Mouse (Mus musculus): ENCODE results near the gene Trabd. TPM values are rescaled to one million over a fixed set of nuclear protein-coding genes. Genes with fewer than 3 reads are reported as not detected.

Trabd gene
- polyA plus RNA-seq, 1 experiment from 2014 or later: 44.4 TPM

GRCm38 (mm10) chr15:89088607-89089247 is 13.8 kb downstream of the Trabd start, which contains the start of gene Selenoo:
TSS of gene Selenoo (plus strand) at chr15:89089084.
- no peaks in the 10 kb centered on the region for H3K27me3 ChIP-seq (replicated peaks; ENCODE audit: control insufficient read depth, insufficient read depth, low read length)
- WGBS: 1% methylated on average over 38 of the region's 38 CpGs
- DNase-seq (ENCODE audit: low spot score) (peak; percentile 90), ATAC-seq (replicated peaks; ENCODE audit: low FRiP score, low TSS enrichment, low read depth) (peak; percentile 93)
- peaks cover 51% of the 10 kb centered on the region for H3K36me3 ChIP-seq (ENCODE audit: control insufficient read depth, insufficient read depth, low read length)
- H3K27ac ChIP-seq (ENCODE audit: low read depth): peak within 1 kb of the TSS; percentile 66
- H3K9ac ChIP-seq (ENCODE audit: low read length): peak within 1 kb of the TSS; percentile 84
- H3K4me1 ChIP-seq (replicated peaks; ENCODE audit: control insufficient read depth, insufficient read depth, low read length): peaks cover 9% of the 10 kb centered on the region; the same call in 1 of the 2 replicates
- H3K4me2 ChIP-seq (ENCODE audit: low read length): peak within 1 kb of the TSS; percentile 94
- H3K9me3 ChIP-seq (ENCODE audit: control insufficient read depth, low read length): no peaks in the 10 kb centered on the region
- peak within 1 kb of the TSS; percentile 97 for H3K4me3 ChIP-seq (ENCODE audit: low read depth, low read length)

- H3K36me3 ChIP-seq (ENCODE audit: control insufficient read depth, insufficient read depth, low read length): peaks cover 51% of the 10 kb centered on the region
- 3% methylated on average over 56 of the region's 68 CpGs for WGBS
- peaks cover 9% of the 10 kb centered on the region; the same call in 1 of the 2 replicates for H3K4me1 ChIP-seq (replicated peaks; ENCODE audit: control insufficient read depth, insufficient read depth, low read length)
- DNase-seq (ENCODE audit: low spot score) (peak; percentile 61), ATAC-seq (replicated peaks; ENCODE audit: low FRiP score, low TSS enrichment, low read depth) (peak; percentile 58)
- peak overlapping the region; percentile 94 for H3K4me2 ChIP-seq (ENCODE audit: low read length)
- H3K27me3 ChIP-seq (replicated peaks; ENCODE audit: control insufficient read depth, insufficient read depth, low read length): no peaks in the 10 kb centered on the region
- H3K9me3 ChIP-seq (ENCODE audit: control insufficient read depth, low read length): no peaks in the 10 kb centered on the region
- peak overlapping the region; percentile 66 for H3K27ac ChIP-seq (ENCODE audit: low read depth)
- H3K4me3 ChIP-seq (ENCODE audit: low read depth, low read length): peak overlapping the region; percentile 97
- H3K9ac ChIP-seq (ENCODE audit: low read length): peak overlapping the region; percentile 84
Observed at GRCm38 (mm10) chr15:89089248-89090051, 14.5 kb downstream of the Trabd start.

- no peak overlapping the region for H3K27ac ChIP-seq (ENCODE audit: low read depth)
- H3K9ac ChIP-seq (ENCODE audit: low read length): no peak overlapping the region
- H3K4me1 ChIP-seq (replicated peaks; ENCODE audit: control insufficient read depth, insufficient read depth, low read length): peaks cover 9% of the 10 kb centered on the region; the same call in 1 of the 2 replicates
- H3K27me3 ChIP-seq (replicated peaks; ENCODE audit: control insufficient read depth, insufficient read depth, low read length): no peaks in the 10 kb centered on the region
- DNase-seq (ENCODE audit: low spot score) (no peak), ATAC-seq (replicated peaks; ENCODE audit: low FRiP score, low TSS enrichment, low read depth) (no peak)
- H3K9me3 ChIP-seq (ENCODE audit: control insufficient read depth, low read length): no peaks in the 10 kb centered on the region
- H3K4me3 ChIP-seq (ENCODE audit: low read depth, low read length): no peak overlapping the region
- no peak overlapping the region for H3K4me2 ChIP-seq (ENCODE audit: low read length)
- 83% methylated on average over 4 of the region's 4 CpGs for WGBS
- H3K36me3 ChIP-seq (ENCODE audit: control insufficient read depth, insufficient read depth, low read length): peaks cover 51% of the 10 kb centered on the region
Observed at GRCm38 (mm10) chr15:89090662-89091061, 15.7 kb downstream of the Trabd start.

DNA sequence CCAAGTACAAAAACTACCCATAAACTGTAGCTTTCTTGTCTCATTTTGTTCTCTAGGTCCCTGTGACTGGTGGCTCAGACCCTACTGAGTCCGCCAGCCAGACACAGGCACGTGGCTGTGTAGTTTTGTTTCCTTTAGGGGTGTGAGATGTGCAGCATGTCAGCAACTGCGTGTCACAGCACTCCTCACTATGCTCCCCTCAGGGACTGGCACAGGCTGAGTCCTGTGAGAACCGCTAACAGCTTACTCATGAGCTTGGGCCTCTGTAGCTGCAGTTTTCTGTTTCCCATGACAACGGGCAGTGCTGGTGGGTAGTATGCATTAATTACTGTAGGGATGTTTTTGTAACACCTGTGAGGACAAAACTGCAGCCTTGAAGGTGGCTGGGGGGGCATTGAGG is 17.3 kb downstream of the Trabd start:
- no peak for DNase-seq (ENCODE audit: low spot score)
- no peak overlapping the region for H3K27ac ChIP-seq (ENCODE audit: low read depth)
- H3K4me2 ChIP-seq (ENCODE audit: low read length): no peak overlapping the region
- peaks cover 9% of the 10 kb centered on the region; the same call in 1 of the 2 replicates for H3K4me1 ChIP-seq (replicated peaks; ENCODE audit: control insufficient read depth, insufficient read depth, low read length)
- H3K9me3 ChIP-seq (ENCODE audit: control insufficient read depth, low read length): no peaks in the 10 kb centered on the region
- no peak overlapping the region for H3K4me3 ChIP-seq (ENCODE audit: low read depth, low read length)
- 84% methylated on average over 5 of the region's 5 CpGs for WGBS
- no peak overlapping the region for H3K9ac ChIP-seq (ENCODE audit: low read length)
- H3K36me3 ChIP-seq (ENCODE audit: control insufficient read depth, insufficient read depth, low read length): peaks cover 50% of the 10 kb centered on the region
- H3K27me3 ChIP-seq (replicated peaks; ENCODE audit: control insufficient read depth, insufficient read depth, low read length): no peaks in the 10 kb centered on the region
- no peak for ATAC-seq (replicated peaks; ENCODE audit: low FRiP score, low TSS enrichment, low read depth)

DNA sequence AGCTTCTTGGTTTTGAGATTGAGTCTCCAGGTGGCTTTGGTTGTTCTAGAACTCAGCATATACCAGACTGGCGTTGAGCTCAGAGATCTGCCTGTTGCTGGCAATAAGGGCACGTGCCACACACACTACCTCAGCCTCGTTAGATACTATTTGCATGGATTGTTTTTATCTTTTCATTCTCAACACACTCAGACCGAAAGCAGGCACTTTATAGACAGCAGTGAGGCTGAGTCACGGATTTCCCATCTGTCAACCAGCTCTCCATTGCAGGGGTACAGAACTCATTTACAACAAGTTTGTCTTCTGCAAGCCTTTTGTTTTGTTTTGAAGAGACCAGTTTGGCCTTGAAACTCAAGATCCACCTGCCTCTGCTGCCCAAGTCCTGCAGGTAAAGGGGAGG is 22.5 kb downstream of the Trabd start:
- no peaks in the 10 kb centered on the region for H3K27me3 ChIP-seq (replicated peaks; ENCODE audit: control insufficient read depth, insufficient read depth, low read length)
- DNase-seq (ENCODE audit: low spot score) (no peak), ATAC-seq (replicated peaks; ENCODE audit: low FRiP score, low TSS enrichment, low read depth) (no peak)
- H3K4me1 ChIP-seq (replicated peaks; ENCODE audit: control insufficient read depth, insufficient read depth, low read length): no peaks in the 10 kb centered on the region
- no peak overlapping the region for H3K4me3 ChIP-seq (ENCODE audit: low read depth, low read length)
- WGBS: 93% methylated on average over 5 of the region's 5 CpGs
- H3K27ac ChIP-seq (ENCODE audit: low read depth): no peak overlapping the region
- H3K4me2 ChIP-seq (ENCODE audit: low read length): no peak overlapping the region
- H3K9me3 ChIP-seq (ENCODE audit: control insufficient read depth, low read length): no peaks in the 10 kb centered on the region
- H3K36me3 ChIP-seq (ENCODE audit: control insufficient read depth, insufficient read depth, low read length): peaks cover 98% of the 10 kb centered on the region
- H3K9ac ChIP-seq (ENCODE audit: low read length): no peak overlapping the region

DNA sequence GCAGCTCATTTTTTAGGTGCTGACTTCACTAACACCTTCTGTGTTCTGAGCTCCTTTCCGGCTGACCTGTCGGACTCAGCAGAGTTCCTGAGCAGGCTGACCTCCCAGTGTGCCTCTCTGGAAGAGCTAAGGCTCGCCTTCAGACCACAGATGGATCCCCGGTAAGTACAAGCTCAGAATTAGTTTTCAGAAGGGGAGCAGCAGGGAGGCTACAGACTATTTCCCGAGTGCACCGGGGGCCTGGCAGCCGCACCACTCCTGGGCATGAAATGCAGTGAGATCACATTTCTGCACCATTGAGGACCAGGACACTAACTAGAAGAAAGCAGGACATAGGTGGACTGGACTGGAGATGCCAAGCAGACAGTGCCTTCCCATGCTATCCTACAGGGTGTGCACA is 23.7 kb downstream of the Trabd start:
- 90% methylated on average over 7 of the region's 7 CpGs for WGBS
- H3K9ac ChIP-seq (ENCODE audit: low read length): no peak overlapping the region
- DNase-seq (ENCODE audit: low spot score): no peak
- no peaks in the 10 kb centered on the region for H3K9me3 ChIP-seq (ENCODE audit: control insufficient read depth, low read length)
- no peak overlapping the region for H3K4me3 ChIP-seq (ENCODE audit: low read depth, low read length)
- H3K4me1 ChIP-seq (replicated peaks; ENCODE audit: control insufficient read depth, insufficient read depth, low read length): no peaks in the 10 kb centered on the region
- no peak overlapping the region for H3K4me2 ChIP-seq (ENCODE audit: low read length)
- no peaks in the 10 kb centered on the region for H3K27me3 ChIP-seq (replicated peaks; ENCODE audit: control insufficient read depth, insufficient read depth, low read length)
- H3K36me3 ChIP-seq (ENCODE audit: control insufficient read depth, insufficient read depth, low read length): peaks cover 96% of the 10 kb centered on the region
- no peak overlapping the region for H3K27ac ChIP-seq (ENCODE audit: low read depth)
- no peak for ATAC-seq (replicated peaks; ENCODE audit: low FRiP score, low TSS enrichment, low read depth)

DNA sequence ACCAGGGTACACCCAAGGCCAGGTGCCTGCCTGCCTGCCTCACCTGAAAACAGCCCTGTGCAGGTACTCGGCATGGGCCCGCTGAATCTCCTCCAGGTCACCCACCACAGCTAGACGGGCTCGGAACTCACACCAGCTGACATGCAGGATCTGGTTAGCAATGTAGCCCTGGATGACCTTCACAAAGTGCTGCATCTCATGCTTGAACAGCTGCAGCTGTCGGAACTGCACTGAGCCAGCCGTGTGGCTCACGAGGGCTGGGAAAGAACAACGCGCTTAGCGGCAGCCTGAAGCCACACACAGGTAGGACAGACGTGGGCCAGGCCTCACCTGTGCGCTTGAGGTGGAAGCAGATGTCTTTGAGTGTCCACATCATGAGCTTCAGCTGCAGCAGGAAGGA is 25.9 kb downstream of the Trabd start:
- WGBS: 90% methylated on average over 12 of the region's 12 CpGs
- no peaks in the 10 kb centered on the region for H3K9me3 ChIP-seq (ENCODE audit: control insufficient read depth, low read length)
- H3K4me2 ChIP-seq (ENCODE audit: low read length): no peak overlapping the region
- H3K4me1 ChIP-seq (replicated peaks; ENCODE audit: control insufficient read depth, insufficient read depth, low read length): no peaks in the 10 kb centered on the region
- no peaks in the 10 kb centered on the region for H3K27me3 ChIP-seq (replicated peaks; ENCODE audit: control insufficient read depth, insufficient read depth, low read length)
- no peak overlapping the region for H3K9ac ChIP-seq (ENCODE audit: low read length)
- peaks cover 95% of the 10 kb centered on the region for H3K36me3 ChIP-seq (ENCODE audit: control insufficient read depth, insufficient read depth, low read length)
- ATAC-seq (replicated peaks; ENCODE audit: low FRiP score, low TSS enrichment, low read depth): no peak
- H3K4me3 ChIP-seq (ENCODE audit: low read depth, low read length): no peak overlapping the region
- no peak for DNase-seq (ENCODE audit: low spot score)
- H3K27ac ChIP-seq (ENCODE audit: low read depth): no peak overlapping the region

GRCm38 (mm10) chr15:89102646-89103045 is 27.7 kb downstream of the Trabd start:
- H3K4me1 ChIP-seq (replicated peaks; ENCODE audit: control insufficient read depth, insufficient read depth, low read length): no peaks in the 10 kb centered on the region
- no peaks in the 10 kb centered on the region for H3K9me3 ChIP-seq (ENCODE audit: control insufficient read depth, low read length)
- peaks cover 97% of the 10 kb centered on the region for H3K36me3 ChIP-seq (ENCODE audit: control insufficient read depth, insufficient read depth, low read length)
- no peak overlapping the region for H3K9ac ChIP-seq (ENCODE audit: low read length)
- WGBS: 83% methylated on average over 5 of the region's 5 CpGs
- no peak for ATAC-seq (replicated peaks; ENCODE audit: low FRiP score, low TSS enrichment, low read depth)
- H3K4me2 ChIP-seq (ENCODE audit: low read length): no peak overlapping the region
- H3K27ac ChIP-seq (ENCODE audit: low read depth): no peak overlapping the region
- DNase-seq (ENCODE audit: low spot score): no peak
- H3K27me3 ChIP-seq (replicated peaks; ENCODE audit: control insufficient read depth, insufficient read depth, low read length): no peaks in the 10 kb centered on the region
- H3K4me3 ChIP-seq (ENCODE audit: low read depth, low read length): no peak overlapping the region
